Mouse (Mus musculus) CH12.LX (cell line): Measurements from ENCODE around the gene Trim40. TPM values are rescaled to one million over a fixed set of nuclear protein-coding genes. Genes with fewer than 3 reads are reported as not detected.

Experiments
- DNase-seq: peaks from one replicate; pipeline ENCODE4 v3.0.0-alpha.2; 2013; ENCODE audit errors: extremely low read depth
- H3K27ac ChIP-seq: 2 replicates; pipeline ENCODE4 v1.5.1; 2012; ENCODE audit warnings: low read depth, mild to moderate bottlenecking, control low read depth, moderate library complexity; ENCODE audit not compliant: insufficient read depth
- H3K27me3 ChIP-seq: replicated peaks from 2 replicates; pipeline ENCODE3; 2012; ENCODE audit warnings: inconsistent platforms
- H3K36me3 ChIP-seq, 2 experiments: replicated peaks in 1 of 2; 2 replicates each; pipeline versions ENCODE3 to v1.6.1; 2012; ENCODE audit warnings: inconsistent platforms in 1 of 2, low read length in 1 of 2, mild to moderate bottlenecking in 1 of 2, mixed read lengths in 1 of 2, moderate library complexity in 1 of 2; ENCODE audit not compliant: control insufficient read depth in 1 of 2, insufficient read depth in 1 of 2
- H3K4me1 ChIP-seq, 2 experiments: 2 replicates each; pipeline ENCODE4 v1.6.1; 2012; ENCODE audit warnings: inconsistent platforms in 1 of 2, moderate library complexity in 1 of 2; ENCODE audit not compliant: insufficient read depth in 2 of 2, control insufficient read depth in 1 of 2
- H3K4me2 ChIP-seq: 2 replicates; pipeline ENCODE4 v1.6.1; 2012; ENCODE audit warnings: low read depth, mild to moderate bottlenecking, control low read depth; ENCODE audit not compliant: poor library complexity, insufficient read depth, severe bottlenecking
- H3K4me3 ChIP-seq, 3 experiments: fragments of 150-350 bp in 1 of 3; sonication (generic) in 1 of 3; replicated peaks in 1 of 3; 2 replicates each; pipeline versions ENCODE3 to v1.5.1; 2011 to 2012; ENCODE audit warnings: low read depth in 2 of 3, low read length in 2 of 3, mild to moderate bottlenecking in 2 of 3, moderate library complexity in 2 of 3, control low read depth in 1 of 3, improper control_type of control experiment in 1 of 3, inconsistent platforms in 1 of 3, mixed read lengths in 1 of 3; ENCODE audit not compliant: poor library complexity in 1 of 3
- H3K79me2 ChIP-seq: replicated peaks from 2 replicates; pipeline ENCODE4 v1.6.1; 2012; ENCODE audit warnings: mild to moderate bottlenecking, moderate library complexity; ENCODE audit not compliant: control insufficient read depth, poor library complexity, insufficient read depth, severe bottlenecking; ENCODE audit errors: extremely low read depth
- H3K9ac ChIP-seq: 2 replicates; pipeline ENCODE4 v1.6.1; 2012; ENCODE audit warnings: low read depth, mild to moderate bottlenecking, control low read depth, moderate library complexity; ENCODE audit not compliant: insufficient read depth
- H3K9me3 ChIP-seq: replicated peaks from 2 replicates; pipeline ENCODE3; 2012; ENCODE audit warnings: low read length, inconsistent platforms, mixed read lengths
- BHLHE40 ChIP-seq: IDR thresholded peaks from 2 replicates; pipeline ENCODE4 v1.6.1; 2011; ENCODE audit warnings: mild to moderate bottlenecking, low read depth, low read length, improper control_type of control experiment
- E2F4 ChIP-seq: IDR thresholded peaks from 2 replicates; pipeline ENCODE4 v1.6.1; 2011; ENCODE audit warnings: low read depth, low read length, improper control_type of control experiment; ENCODE audit not compliant: insufficient replicate concordance
- GABPA ChIP-seq: IDR thresholded peaks from 2 replicates; pipeline ENCODE4 v1.6.1; 2012; ENCODE audit warnings: low read depth, low read length, improper control_type of control experiment, inconsistent platforms; ENCODE audit not compliant: insufficient replicate concordance
- JUN ChIP-seq: IDR thresholded peaks from 2 replicates; pipeline ENCODE4 v1.6.1; 2011; ENCODE audit warnings: low read depth, mild to moderate bottlenecking, low read length, improper control_type of control experiment, moderate library complexity; ENCODE audit not compliant: insufficient read depth
- JUND ChIP-seq: conservative IDR thresholded peaks from 2 replicates; pipeline ENCODE4 v1.6.1; 2011; ENCODE audit warnings: low read depth, low read length, improper control_type of control experiment
- MAZ ChIP-seq: IDR thresholded peaks from 2 replicates; pipeline ENCODE4 v1.6.1; 2012; ENCODE audit warnings: low read depth, mild to moderate bottlenecking, inconsistent platforms, low read length, improper control_type of control experiment, moderate library complexity
- MEF2A ChIP-seq: IDR thresholded peaks from 2 replicates; pipeline ENCODE4 v1.6.1; 2014; ENCODE audit warnings: low read depth, mild to moderate bottlenecking, inconsistent platforms, low read length, improper control_type of control experiment, borderline replicate concordance
- SIN3A ChIP-seq: IDR thresholded peaks from 2 replicates; pipeline ENCODE4 v1.6.1; 2012; ENCODE audit warnings: low read length, improper control_type of control experiment, inconsistent platforms
- SMC3 ChIP-seq: IDR thresholded peaks from 2 replicates; pipeline ENCODE4 v1.6.1; 2011; ENCODE audit warnings: low read depth, low read length, improper control_type of control experiment
- USF2 ChIP-seq: conservative IDR thresholded peaks from 2 replicates; pipeline ENCODE4 v1.6.1; 2011; ENCODE audit warnings: low read depth, low read length, improper control_type of control experiment
- ZC3H11A ChIP-seq: IDR thresholded peaks from 2 replicates; pipeline ENCODE4 v1.6.1; 2012; ENCODE audit warnings: low read depth, mild to moderate bottlenecking, inconsistent platforms, low read length, improper control_type of control experiment
- ZKSCAN1 ChIP-seq: IDR thresholded peaks from 2 replicates; pipeline ENCODE4 v1.6.1; 2012; ENCODE audit warnings: low read depth, inconsistent platforms, low read length, improper control_type of control experiment, borderline replicate concordance
- dilution Hi-C: fragments of 300-500 bp; cut with MboI; formaldehyde crosslinking; loops from 2 replicates; pipeline ENCODE4 v1.14.3; 2020; ENCODE audit warnings: low sequenced_read_pairs; ENCODE audit not compliant: extremely low pct_unique_long_range_greater_than_20kb, extremely low pct_ligation_motif_present
- in situ Hi-C: fragments of 300-500 bp; cut with MboI; formaldehyde crosslinking; loops from 3 replicates; pipeline ENCODE4 v1.14.3; 2019; ENCODE audit warnings: low sequenced_read_pairs, low pct_ligation_motif_present, low pct_unique_long_range_greater_than_20kb, mixed read lengths
- polyA plus RNA-seq: library from polyadenylated mRNA; unstranded; fragments of >175 nt; gene quantifications from 2 replicates; pipeline ENCODE4 v1.2.1, GENCODE M21; 2012; ENCODE audit warnings: low read depth; ENCODE audit not compliant: insufficient read length
- total RNA-seq, 2 experiments: library from RNA; depleted of rRNA; stranded (reverse); fragments of 300-350 nt in 1 of 2; fragments of >200 nt in 1 of 2; gene quantifications; 2 replicates each; pipeline ENCODE4 v1.2.3; 2012 to 2014

Trim40 gene
- total and polyA plus RNA-seq, 3 experiments: 0.14 TPM; not detected in 2

GRCm38 (mm10) chr17:36927496-36928120, 37.7 kb upstream of the Trim40 start:
- Histone ChIP-seq H3K79me2 (no peaks in the 10 kb centered on the region), H3K9me3 (no peaks in the 10 kb centered on the region)
- no peak for DNase-seq
- in situ Hi-C loops: no loop called here
- TF ChIP-seq E2F4 (no peak), JUND (no peak), MEF2A (no peak), MAZ (no peak), ZKSCAN1 (no peak), BHLHE40 (no peak), JUN (no peak), SMC3 (no peak), SIN3A (no peak)
- TF ChIP-seq, all 38 proteins: peak for 0
- H3K4me1 ChIP-seq: peaks cover 0 to 12% of the 10 kb centered on the region in 2 experiments; a peak in 3 of 4 replicates
- H3K4me2 ChIP-seq: no peak overlapping the region
- no peaks in the 10 kb centered on the region for H3K36me3 ChIP-seq
- H3K27ac ChIP-seq: no peak overlapping the region
- no peak overlapping the region for H3K9ac ChIP-seq
- dilution Hi-C loops: no loop called here
- H3K4me3 ChIP-seq: no peak overlapping the region
- H3K27me3 ChIP-seq: peaks cover 13% of the 10 kb centered on the region

- H3K4me3 ChIP-seq: no peak overlapping the region
- peaks cover 15% of the 10 kb centered on the region for H3K27me3 ChIP-seq
- H3K79me2 ChIP-seq: no peaks in the 10 kb centered on the region
- dilution Hi-C loops: no loop called here
- no peak overlapping the region for H3K27ac ChIP-seq
- no peaks in the 10 kb centered on the region for H3K4me1 ChIP-seq
- no peak for DNase-seq
- H3K4me2 ChIP-seq: no peak overlapping the region
- TF ChIP-seq JUND (no peak), MEF2A (no peak), ZC3H11A (no peak), USF2 (no peak), GABPA (no peak), MAZ (no peak), BHLHE40 (no peak)
- no peaks in the 10 kb centered on the region for H3K9me3 ChIP-seq
- in situ Hi-C loops: no loop called here
- H3K36me3 ChIP-seq: no peaks in the 10 kb centered on the region
- no peak overlapping the region for H3K9ac ChIP-seq
Observed at GRCm38 (mm10) chr17:36923491-36923890, 33.6 kb upstream of the Trim40 start.
